Mouse (Mus musculus): Measurements from ENCODE around the gene Nek6.

The Nek6 gene

DNA sequence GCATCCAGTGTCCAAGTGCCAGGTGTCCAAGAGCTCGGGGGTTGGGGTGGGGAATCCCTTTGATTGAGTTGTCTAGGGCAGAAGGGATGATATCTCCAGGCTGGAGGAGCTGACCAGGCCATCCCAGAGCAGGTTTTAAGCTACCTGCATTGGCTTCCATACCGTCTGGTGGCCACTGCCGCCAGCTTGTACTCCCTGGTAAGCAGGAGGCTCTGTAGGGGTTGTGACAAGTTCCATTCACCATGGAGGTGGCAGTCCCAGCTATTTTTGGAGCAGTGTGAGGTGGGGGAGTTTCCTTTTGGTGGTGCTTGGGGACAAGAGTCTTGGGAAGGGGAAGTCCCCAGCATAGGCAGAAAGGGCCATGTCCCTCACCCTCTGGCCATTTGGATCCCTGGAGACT lies 29.7 kb downstream of the Nek6 start:
- DNase-seq, result peak; percentile 90

DNA sequence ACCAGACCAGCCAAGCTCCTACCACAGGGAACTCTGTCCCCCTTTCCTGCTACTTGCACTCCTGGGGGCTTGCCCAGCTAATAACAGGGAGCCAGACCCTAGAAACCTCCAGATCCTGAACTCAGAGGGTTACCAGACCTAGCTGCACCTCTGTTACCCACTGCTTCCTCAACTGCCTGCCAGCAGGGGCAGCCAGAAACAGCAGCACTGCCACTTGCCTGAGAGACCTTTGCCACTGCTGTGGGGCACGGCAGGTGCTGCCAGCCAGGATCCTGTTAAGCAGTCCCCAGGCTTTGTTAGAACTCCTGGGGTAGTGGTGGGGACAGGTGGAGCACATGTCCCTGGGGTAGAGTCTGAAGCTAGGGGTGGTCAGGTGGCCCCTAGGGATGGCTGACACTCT lies 30.1 kb downstream of the Nek6 start:
- peak; percentile 79 for DNase-seq

DNA sequence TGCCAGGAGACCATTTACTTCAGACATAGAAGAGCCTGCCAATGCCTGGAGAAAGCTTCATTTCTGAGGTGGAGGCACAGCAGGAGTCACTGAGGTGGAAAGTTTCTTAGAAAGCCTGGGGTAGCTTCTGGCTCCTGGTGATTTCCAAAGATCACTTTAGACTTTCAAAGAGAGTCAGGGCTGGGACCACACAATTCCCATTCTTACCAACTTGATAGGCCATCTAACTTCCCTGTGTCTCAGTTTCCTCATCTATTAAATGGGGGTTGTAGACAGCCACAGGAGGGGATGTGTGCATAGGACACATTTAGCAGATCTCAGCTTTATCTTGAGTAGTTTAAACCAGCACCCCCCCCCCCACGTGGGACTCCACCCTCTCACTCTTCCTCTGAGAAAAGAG lies 30.9 kb downstream of the Nek6 start:
- no peak for DNase-seq

- no peak for DNase-seq
Observed at GRCm38 (mm10) chr2:38543158-38543557, 31.7 kb downstream of the Nek6 start.

DNA sequence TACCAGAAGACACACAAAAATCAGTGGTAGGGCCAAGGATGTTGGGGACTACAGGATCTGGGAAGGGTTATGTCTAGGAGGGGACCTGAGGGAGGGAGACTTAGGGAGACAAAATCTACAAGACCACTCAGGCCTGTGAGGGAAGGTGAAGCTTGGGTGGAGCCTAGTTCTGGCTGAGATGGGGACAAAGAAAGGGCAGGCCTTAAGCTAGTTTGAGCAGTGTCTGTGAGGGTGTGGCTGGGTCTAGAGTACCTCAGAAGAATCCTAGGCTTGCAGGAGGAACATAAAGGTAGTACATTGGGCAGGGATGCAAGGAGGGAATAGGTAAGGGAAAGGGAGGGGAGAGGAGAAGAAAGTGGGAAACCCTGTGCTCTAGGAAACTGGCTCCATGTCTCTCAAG lies 32.9 kb downstream of the Nek6 start:
- DNase-seq, result peak; percentile 75

DNA sequence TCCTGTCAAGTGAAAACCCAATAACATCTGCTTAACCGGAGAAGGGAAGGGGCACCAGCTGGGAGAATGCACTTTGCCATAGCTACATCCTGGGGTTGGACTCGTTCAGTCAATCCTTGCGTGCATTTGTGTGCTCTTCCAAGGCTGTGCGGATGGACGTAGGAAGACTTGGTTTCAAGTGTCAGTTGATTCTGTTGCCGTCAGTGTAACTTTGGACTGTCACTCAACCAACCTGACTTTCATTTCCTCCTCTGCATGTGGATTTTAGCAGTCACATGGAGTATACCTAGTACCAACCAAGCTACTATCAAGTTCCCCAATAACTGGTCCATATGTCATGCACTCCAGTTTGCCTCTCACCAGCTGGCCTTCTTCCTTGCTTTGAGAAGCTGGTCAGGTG lies 33.5 kb downstream of the Nek6 start:
- DNase-seq, result peak; percentile 86

DNA sequence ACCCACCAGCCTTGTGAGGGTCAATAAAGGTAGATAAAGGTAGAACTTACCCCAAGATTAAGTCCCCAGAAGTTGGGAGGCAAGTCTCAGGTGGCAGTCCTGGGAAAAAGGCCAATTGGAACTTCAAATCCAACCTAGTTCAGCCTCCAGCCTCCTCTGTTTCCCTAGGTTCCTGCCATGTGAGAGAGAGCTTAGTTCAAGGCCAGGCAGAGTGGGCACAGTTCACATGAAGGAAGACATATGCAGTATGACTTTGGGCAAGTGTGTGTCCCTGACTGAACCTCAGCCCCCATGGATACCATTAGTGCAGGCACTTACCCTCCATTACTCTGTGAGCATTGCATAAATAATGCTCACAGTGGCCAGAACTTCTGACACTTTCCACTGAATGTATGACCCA lies 34.3 kb downstream of the Nek6 start:
- DNase-seq, result peak; percentile 81

GRCm38 (mm10) chr2:38546222-38546621 lies 34.8 kb downstream of the Nek6 start:
- peak; percentile 98 for DNase-seq

- DNase-seq, result peak; percentile 93
Observed at GRCm38 (mm10) chr2:38546748-38547147, 35.3 kb downstream of the Nek6 start.

- no peak for DNase-seq
Observed at GRCm38 (mm10) chr2:38547793-38548517, 36.5 kb downstream of the Nek6 start.

DNA sequence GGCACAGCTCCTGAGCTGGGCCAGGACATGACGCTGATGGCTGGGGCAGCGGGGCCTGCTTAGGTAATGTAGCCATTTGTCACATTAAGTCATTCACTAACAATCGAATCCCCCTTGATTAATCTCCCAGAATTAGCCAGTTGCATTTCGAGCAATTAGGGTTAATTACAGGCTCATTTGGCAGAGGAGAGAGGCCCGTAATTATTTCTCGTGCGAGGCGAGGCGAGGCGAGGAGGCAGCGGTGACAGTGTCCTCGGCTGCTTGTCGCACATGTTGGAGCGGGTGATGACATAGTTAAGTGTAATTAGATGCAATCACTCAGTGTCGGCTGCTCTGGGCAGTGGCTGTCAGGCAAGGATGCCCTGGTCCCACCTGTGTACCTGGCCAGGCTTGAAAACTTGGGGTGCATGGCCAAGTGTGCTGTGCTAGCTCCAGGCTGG lies 40.6 kb downstream of the Nek6 start:
- DNase-seq, result peak; percentile 87

DNA sequence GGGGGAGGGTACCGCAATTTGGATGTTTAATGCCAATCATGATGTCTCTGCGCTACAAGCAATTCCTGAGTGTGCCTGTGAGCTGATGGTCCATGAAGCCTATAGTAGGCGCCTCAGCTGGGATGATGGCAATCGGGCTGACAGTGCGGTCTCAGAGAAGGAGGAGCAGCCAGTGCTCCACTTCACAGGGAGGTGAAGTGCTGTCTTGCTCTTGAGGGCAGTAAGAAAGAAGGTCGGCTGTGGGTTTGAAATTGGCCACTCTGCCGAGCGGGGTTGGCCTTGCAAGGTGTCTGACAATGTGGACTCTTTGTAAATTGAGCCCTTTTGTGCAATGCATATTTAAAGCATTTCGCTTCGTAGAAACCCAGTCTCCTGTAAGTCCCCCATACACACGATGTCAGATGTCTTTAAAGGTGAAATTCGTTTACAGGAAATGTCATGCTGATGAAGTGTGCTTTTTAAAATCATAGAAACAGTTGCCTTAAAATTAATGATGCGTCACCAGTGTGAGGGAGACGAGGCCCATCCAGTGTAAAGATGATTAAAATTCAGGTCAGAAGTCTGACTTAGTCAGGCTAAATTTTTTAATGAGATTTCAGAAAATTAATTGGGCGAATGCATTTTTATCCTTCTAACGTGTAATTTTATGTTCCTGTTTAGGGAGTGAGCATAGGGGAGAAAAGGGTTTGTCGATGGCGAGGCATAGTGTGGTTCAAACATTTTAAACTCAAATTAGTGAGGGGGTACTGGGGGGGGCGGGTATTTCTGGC lies 43.0 kb downstream of the Nek6 start:
- DNase-seq, result no peak

DNA sequence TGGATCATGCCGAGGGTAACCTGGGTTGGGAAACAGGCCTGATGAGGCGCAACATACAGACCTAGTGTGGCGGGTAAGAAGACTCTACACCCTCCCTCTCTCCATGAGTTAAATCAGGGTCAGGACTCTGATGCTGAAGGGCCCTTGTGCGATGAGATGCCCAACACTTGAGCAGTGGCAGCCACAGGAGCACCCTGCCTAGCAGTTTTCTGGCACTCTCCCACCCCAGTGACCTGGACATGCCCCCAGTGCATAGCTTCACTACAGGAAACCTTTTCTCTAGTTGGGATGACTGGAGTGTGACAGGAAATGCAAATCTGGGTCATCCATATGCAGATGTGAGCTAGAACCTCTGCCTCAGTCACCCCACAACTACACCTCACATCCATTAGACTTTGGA lies 44.2 kb downstream of the Nek6 start:
- DNase-seq, result no peak

GRCm38 (mm10) chr2:38556721-38557120 lies 45.3 kb downstream of the Nek6 start:
- DNase-seq, result no peak

- DNase-seq, result no peak
Observed at GRCm38 (mm10) chr2:38560296-38561227, 49.1 kb downstream of the Nek6 start.

GRCm38 (mm10) chr2:38562596-38562995 lies 51.2 kb downstream of the Nek6 start:
- DNase-seq, result no peak

DNA sequence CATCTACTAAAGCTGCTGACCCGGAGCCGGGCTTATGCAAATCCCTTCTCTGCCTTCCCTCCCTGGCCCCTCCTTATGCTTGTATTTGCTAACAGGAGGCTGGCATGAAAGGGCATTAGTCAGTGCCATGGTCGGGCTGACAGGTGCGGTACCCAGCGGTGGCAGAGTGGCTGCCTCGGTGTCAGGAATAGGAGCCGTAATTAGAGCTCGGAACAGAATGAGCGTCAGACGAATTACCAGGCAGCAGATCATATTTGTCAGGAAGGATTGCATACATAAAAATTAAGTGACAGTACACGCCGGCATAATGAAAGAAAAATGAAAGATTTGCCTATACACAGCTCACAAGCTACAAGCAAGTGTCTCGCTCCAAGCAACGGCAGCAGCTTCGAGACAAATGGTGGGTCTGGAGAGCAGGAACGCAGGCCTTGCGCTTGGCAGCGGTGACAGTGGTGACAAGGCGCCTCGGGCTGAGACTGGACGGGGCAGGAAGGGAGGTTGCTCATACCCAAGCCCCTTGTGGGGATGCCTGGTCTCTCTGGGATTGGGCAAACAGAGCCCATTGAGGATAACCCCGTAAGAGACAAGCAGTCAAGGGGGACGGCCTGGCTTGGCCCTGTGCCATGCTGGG lies 60.6 kb downstream of the Nek6 start:
- no peak for DNase-seq

DNA sequence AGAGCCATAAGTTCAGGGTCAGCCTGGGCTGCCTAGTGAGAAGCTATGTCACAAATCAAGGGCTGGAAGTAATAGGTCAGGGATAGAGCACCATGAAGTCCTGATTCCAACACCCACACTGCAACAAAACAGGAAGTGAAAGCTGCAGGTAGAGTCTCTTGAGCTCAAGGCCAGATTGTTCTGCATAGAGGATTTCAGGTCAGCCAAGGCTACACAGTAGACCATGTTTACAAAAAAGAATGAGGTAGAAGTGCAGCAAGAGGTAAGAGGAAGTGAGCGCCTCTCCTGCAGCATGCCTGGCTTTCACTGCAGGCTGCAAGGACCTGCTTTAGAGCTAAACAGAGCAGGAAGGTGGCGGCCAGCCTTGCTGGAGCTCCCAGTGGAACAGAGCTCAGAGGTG lies 63.3 kb downstream of the Nek6 start:
- DNase-seq, result no peak

GRCm38 (mm10) chr2:38578602-38579521 lies 67.4 kb downstream of the Nek6 start:
- no peak for DNase-seq

- DNase-seq, result no peak
Observed at GRCm38 (mm10) chr2:38579528-38579927, 68.1 kb downstream of the Nek6 start.

GRCm38 (mm10) chr2:38583982-38584381 lies 72.5 kb downstream of the Nek6 start:
- DNase-seq, result peak; percentile 68
